Mouse (Mus musculus) forelimb bud, embryonic 11.5 days (tissue): ENCODE measurements around the gene Wdr53.
"Not testable (repeated sequence)": the region's sequence is repeated elsewhere in the genome, so short reads cannot be mapped to it uniquely, and the experiment has no call there.

ENCODE experiments used
- DNase-seq: peaks from one replicate; pipeline ENCODE4 v3.0.0-alpha.2; 2012; ENCODE audit warnings: low read depth, low spot score

Gene Wdr53

DNA sequence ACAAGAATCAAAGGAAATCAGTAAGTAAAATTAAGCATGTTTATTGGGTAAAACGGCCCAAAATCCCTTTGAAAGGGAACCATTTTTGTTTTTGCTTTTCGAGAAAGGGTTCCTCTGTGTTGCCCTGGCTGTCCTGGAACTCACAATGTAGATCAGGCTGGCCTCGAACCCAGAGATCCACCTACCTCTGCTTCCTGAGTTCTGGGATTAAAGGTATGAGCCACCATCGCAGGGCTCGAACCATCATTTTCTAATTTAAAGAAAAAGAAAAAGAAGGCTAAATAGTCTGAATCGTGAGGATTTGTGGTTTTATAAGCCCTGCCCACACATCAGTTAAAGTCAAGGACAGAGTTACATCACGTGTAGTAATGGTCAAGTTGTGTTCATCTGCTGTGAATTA is 31.4 kb downstream of the Wdr53 start:
- DNase-seq = no peak

DNA sequence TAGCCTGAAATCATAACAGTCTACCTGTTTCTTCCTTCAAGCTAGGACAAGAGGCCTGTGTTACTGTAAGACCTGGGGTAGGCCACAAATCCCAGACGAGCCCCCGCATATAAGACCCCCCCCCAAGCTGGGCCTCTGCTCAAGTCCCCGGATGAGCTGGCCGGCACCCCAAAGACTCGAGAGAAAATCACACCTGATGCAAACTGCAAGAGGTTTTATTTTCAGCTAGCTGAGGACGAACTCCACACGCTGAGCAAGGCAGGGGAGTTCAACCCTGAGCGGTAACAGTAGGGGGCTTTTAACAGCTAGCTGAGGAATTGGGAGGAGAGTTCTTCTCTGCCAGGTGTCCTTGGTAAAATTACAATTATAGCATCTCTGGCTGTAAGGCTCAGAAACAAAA is 33.2 kb downstream of the Wdr53 start:
- no peak for DNase-seq

DNA sequence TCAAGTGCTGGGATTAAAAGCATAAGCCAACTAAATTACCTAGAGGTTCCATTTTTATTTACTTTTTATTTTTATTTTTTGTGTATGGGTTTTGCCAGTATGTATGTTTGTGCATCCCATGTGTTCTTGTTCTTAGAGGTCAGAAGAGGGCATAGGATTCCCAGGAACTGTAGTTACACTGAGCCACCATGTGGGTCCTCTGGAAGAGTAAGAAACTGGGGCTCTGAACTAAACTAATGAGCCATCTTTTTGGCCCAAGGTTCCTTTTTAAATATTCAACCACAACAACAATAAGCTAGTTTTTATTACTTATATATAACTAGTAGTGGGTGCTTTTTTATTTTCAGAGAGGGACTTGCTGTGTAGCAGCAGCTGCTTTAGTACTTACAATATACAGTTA is 35.6 kb downstream of the Wdr53 start:
- DNase-seq = no peak

DNA sequence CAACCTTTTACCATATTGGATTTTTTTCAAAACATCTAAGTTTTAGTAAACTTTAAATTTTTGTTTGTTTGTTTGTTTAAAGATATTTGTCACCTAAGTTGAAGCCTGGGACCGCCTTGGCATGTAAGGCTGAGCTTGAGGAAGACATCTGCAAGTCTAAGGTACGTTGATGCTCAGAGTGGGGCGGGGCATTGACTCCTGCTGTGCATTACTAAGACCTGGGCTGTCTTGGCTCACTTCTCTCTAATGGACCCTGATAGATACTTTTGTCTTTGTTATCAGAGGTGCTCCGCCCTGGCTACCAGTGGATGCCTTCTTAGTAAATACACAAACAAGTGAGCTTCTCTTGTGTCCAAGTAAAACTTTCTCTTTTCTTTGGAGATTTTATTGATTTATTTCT is 44.8 kb downstream of the Wdr53 start:
- DNase-seq = no peak

DNA sequence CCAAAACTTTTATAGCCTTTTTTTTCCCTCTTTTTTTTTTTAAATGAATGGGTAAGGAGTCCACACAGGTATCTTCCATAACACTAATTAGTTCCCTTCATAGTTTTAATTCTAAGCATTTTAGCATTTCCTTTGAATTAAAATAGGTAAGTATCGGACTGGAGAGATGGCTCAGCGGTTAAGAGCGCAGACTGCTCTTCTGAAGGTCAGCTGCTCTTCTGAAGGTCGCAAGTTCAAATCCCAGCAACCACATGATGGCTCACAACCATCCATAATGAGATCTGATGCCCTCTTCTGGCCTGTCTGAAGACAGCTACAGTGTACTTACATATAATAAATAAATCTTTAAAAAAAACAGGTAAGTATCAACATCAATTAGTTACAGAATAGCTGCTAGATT is 52.6 kb downstream of the Wdr53 start:
- not testable (repeated sequence) for DNase-seq

DNA sequence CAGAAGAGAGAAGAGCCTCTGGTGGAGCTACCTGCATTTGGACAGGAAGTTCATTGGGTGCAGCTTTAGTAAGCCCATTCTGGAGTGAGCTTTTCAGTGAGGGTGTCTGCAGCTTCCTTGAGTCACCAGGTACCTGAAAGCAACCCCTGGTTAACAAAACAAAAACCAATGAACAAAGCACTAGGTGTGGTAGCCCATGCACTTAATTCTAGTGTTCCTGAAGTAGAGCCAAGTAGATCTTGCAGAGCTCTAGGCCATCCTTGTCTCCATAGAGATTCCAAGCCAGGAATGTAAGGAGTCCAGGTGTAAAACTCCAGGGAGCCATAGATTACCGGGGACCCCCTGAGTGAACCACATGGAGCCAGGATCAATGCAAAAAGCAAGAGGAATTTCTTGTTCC is 56.0 kb downstream of the Wdr53 start:
- DNase-seq = no peak

DNA sequence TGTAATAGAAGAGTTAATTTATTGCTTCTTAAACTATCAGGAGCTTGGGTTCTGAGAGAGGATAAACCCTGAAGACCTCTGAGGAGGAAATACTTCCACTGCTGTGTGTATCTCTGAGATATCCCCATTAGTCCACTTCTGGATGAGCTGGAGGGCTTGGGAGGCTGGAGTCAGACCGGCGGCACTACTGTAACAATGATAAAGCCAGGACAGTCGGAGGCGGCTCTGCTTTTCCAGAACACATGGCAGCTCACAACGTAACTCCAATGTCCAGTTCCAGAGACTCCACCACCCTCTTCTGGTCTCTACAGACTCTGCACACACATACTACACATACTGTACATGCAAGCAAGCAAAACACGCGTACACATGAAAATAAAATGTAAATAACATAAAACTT is 56.9 kb downstream of the Wdr53 start:
- no peak for DNase-seq
